Mouse (Mus musculus) frontal cortex, postnatal 36 days (tissue): Measurements from ENCODE around the gene Art3.

Source experiments
- DNase-seq, 2 experiments: peaks; one replicate each; pipeline ENCODE4 v3.0.0; 2022; ENCODE audit warnings: low spot score in 2 of 2

Art3 gene

GRCm38 (mm10) chr5:92413982-92414375, 82.4 kb downstream of the Art3 start:
- DNase-seq, result no peak

GRCm38 (mm10) chr5:92424126-92424525, 92.5 kb downstream of the Art3 start:
- DNase-seq, result no peak

- peak in 1 of 2 experiments; percentile 12 for DNase-seq
These were observed 99.1 kb downstream of the Art3 start for GRCm38 (mm10) chr5:92430723-92431122.

DNA sequence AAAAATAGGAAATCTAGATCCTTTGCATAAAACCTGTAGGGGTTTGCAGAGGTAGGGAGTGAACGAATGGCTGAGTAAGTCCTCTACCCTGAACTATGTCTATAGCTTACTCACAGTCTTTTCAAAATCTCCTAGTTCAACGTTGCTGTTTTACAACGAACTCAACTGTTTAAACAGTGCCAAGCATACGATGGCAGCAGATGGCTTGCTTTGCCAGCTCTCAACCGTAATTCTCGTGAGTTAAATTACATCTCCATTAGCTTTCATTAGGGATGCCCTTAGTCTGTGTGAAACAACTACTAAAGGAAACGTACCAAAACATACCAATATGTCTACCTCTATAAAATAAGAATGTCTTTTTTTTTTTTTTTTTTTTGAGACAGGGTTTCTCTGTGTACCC, 100.0 kb downstream of the Art3 start:
- peak in 1 of 2 experiments; percentile 10 for DNase-seq

DNA sequence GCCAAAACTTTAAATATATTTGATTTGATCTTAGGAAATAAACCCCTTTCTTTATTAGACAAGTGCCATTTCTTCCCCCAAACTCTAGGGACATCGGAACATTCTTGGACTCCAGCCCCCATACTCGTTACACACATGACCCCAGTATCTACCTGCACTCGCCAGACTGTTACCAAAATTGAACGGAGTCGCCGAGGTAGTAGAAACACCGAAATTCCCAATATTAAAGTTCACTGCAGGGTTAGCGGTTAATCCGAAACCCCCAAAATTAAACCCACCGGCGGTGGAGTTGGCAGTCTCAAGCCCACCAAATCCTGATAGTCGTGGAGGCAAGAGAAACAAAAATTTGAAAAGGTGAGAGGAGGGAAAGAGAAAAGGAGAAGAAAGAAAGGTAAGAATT, 102.4 kb downstream of the Art3 start:
- DNase-seq, result no peak

- peak in 1 of 2 experiments; percentile 5 for DNase-seq
These were observed 103.0 kb downstream of the Art3 start for GRCm38 (mm10) chr5:92434571-92434985.

DNA sequence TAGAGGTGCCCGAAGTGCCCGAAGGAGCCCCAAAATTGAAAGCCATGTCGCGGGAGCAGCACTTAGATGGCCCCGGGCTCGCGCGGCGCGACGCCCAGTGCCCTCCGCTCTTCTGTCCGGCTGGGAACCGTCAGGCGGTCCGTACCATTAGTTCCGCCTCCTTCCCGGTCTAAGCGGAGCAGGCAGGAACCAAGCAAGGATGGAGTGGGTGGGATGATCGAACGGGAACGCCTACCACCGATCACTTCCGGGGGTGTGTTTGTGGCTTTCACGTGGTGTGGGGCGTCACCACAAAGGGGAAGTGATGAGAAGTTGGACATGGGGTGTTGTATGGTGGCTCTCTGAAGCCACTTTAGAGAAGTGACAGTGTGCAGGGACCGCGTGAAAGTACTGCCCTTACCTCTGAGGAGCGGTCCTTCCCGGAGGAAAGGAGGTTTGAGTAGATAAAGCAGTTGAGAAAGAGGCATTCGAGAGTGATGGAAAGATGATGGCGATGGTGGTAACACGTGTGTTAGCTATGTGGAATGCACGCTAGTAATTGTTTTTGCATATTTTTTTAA, 103.5 kb downstream of the Art3 start, which contains the start of gene Nup54:
TSS of gene Nup54 (minus strand) at position 195 of the 560 bp plus-strand sequence.
- DNase-seq, result peak; percentile 94 to 97

GRCm38 (mm10) chr5:92438540-92438939, 106.9 kb downstream of the Art3 start:
- DNase-seq, result no peak

DNA sequence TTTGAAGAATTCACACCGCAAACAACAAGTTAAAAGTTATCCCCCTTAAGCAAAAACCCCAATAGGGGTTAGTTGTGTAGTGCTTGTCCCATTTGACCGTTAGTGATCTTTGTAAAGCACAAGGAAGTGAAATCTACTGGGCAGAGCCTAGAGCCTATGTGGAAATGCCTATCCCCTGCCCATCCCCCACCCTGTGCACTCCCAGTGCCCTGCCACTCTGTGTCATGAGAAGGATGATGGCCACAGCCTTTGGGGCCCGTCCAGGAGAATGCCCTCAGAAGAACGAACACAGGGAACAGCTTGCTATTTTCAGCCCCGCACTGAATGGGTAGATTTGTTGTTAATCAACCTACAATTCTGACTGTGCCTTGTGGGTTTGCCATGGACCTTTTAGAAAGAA, 109.9 kb downstream of the Art3 start:
- DNase-seq, result no peak

DNA sequence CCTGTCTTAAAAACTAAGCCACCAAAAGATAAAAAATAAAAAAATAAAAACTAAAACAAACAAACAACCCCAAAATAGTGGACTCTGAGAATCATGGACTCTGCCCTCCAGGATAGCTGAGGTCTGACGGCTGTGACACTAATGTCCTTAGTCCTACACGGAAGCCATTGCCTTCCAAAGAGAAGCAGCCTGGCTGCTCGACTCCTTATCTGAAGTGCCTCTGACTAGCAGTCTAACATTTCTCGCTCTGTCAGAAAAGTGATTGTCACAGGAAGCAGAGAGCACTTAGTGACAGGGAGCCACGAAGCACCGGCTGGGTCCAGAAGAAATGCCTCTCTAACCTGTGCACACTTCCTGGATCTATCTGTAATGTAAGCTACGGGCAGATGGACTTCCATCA, 111.3 kb downstream of the Art3 start:
- DNase-seq, result no peak

DNA sequence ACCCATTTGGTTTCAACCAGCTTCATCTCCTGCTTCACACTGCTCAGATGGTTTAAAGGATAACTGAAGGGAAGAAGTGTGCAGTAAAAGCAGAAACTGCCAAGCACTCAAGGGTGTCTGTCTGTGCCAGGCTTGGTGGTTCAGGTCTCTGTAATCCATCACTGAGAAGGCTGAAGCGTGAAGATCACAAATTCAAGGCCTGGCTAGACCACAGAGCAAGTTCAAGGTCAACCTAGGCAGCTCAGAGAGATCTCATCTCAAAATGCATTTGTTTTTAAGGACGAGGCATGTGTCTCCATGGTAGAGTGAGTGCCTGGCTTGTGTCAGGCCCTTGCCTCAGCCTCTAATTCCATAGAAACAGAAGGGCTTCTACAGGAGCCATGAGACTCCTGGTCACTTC, 113.4 kb downstream of the Art3 start:
- no peak for DNase-seq

DNA sequence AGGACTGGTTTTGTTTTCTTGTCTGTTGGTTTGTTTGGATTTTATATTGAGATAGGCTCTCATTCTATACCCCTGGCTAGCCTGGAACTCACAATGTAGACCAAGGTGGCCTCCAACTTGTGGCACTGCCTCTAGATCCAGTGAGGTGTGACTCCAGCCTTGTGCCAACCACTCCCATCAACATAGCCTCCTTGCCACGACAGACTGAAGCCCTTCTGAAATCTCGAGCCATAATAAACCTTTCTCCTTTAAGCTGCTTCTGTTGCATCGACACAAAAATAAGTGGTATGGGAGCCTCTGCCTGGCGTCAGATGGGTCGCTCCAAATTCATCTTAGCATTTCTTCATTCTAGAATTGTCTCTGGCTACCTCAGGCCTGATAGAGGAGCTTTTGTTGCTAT, 115.1 kb downstream of the Art3 start:
- no peak for DNase-seq

GRCm38 (mm10) chr5:92452876-92453275, 121.2 kb downstream of the Art3 start:
- DNase-seq, result no peak

- DNase-seq, result no peak
These were observed 125.8 kb downstream of the Art3 start for GRCm38 (mm10) chr5:92457410-92457809.

DNA sequence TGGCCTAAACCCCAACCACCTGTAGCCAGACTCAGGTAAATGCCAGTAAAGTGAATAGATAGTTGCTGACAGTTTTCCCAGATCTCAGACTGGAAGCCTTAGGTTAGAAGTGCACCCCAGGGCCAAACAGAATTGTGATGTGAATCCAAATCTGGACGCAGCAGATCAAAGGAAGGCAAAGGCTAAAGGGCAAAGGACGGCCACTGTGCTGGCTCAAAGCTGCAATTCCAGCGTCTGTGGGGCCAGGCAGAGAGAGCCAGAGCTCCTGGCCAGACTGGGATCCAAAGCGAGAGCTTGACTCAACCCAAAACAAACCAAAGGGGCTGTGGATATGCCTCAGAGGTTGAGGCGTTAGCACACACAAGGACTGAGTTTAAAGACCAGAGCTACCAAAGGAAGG, 127.1 kb downstream of the Art3 start:
- DNase-seq, result no peak

GRCm38 (mm10) chr5:92461321-92461720, 129.7 kb downstream of the Art3 start:
- peak; percentile 39 to 56 for DNase-seq
